Mouse (Mus musculus) urinary bladder, postnatal 4 days (tissue): ENCODE results near the gene Gpsm3.

ENCODE experiments used
- DNase-seq, 2 experiments: peaks; one replicate each; pipeline ENCODE4 v3.0.0; 2021 to 2022; ENCODE audit warnings: low spot score in 2 of 2

Gene Gpsm3

GRCm38 (mm10) chr17:34583397-34583796 lies 6.2 kb upstream of the Gpsm3 start:
- DNase-seq = peak in 1 of 2 experiments; percentile 82

- no peak for DNase-seq
Measured at GRCm38 (mm10) chr17:34583819-34584218, 5.8 kb upstream of the Gpsm3 start.

- DNase-seq = no peak
Measured at GRCm38 (mm10) chr17:34585121-34585520, 4.5 kb upstream of the Gpsm3 start.

DNA sequence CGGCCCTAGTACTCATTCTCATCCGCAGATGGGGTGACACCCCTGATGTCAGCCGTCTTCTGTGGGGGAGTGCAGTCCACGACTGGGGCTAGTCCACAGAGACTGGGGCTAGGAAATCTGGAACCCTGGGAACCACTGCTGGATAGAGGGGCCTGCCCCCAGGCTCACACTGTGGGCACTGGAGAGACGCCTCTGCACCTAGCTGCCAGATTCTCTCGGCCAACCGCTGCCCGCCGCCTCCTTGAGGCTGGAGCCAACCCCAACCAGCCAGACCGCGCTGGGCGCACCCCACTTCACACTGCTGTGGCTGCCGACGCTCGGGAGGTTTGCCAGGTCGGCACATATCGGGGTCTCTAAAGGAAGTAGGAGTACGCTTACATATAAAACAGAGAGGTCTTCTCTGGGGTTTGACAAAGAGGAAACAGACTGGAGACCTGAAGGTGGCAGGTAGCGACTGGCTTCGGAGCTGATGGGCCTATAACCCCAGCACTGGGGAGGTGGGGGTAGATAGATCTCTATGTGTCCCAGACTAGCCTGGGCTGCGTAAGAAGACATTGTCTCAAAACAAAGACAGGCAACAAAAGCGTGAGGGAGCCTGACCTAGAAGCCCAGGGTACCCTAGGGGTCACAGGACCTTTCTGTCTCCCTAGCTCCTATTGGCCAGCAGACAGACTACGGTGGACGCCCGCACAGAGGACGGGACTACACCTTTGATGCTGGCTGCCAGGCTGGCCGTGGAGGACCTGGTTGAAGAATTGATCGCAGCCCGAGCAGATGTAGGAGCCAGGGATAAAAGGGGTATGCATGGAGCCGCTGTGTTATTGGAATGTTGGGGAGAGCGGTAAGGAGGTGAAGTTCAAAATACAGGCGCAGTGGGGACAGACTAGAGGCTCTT lies 3.5 kb upstream of the Gpsm3 start:
- DNase-seq = no peak

- DNase-seq = peak; percentile 54 to 92
Measured at GRCm38 (mm10) chr17:34586796-34587422, 2.7 kb upstream of the Gpsm3 start.

DNA sequence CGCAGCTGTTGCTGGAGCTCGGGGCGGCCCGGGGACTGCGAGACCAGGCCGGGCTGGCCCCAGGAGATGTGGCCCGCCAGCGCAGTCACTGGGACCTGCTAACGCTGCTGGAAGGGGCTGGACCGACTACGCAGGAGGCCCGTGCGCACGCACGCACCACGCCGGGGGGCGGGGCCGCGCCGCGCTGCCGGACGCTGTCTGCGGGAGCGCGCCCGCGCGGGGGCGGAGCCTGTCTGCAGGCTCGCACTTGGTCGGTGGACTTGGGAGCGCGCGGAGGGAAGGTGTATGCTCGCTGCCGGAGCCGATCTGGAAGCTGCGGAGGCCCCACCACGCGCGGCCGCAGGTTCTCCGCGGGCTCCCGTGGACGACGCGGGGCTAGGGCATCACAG lies 2.2 kb upstream of the Gpsm3 start:
- peak; percentile 96 to 98 for DNase-seq

- no peak for DNase-seq
Measured at GRCm38 (mm10) chr17:34587814-34588213, 1.8 kb upstream of the Gpsm3 start.

GRCm38 (mm10) chr17:34588767-34589166 lies 839 bp upstream of the Gpsm3 start:
- no peak for DNase-seq

DNA sequence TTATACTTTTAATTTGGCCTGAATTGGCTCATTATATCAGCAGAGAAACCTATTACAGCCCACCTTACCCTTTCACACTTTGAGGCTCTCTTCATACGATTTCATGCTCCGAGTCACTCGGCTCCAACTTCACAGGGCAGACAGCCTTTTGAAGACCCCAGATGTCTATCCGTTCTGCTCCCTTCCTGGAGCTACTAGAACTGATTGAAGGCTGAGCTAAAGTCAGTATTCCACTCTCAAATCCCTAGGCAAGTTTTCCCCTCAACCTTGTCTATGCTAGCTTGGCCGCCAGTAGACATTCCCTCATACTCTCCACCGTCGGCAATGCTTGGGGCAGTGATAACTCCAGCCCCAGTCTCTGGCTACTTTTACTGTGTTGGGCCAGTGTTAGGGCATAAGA lies 400 bp upstream of the Gpsm3 start:
- DNase-seq = no peak

DNA sequence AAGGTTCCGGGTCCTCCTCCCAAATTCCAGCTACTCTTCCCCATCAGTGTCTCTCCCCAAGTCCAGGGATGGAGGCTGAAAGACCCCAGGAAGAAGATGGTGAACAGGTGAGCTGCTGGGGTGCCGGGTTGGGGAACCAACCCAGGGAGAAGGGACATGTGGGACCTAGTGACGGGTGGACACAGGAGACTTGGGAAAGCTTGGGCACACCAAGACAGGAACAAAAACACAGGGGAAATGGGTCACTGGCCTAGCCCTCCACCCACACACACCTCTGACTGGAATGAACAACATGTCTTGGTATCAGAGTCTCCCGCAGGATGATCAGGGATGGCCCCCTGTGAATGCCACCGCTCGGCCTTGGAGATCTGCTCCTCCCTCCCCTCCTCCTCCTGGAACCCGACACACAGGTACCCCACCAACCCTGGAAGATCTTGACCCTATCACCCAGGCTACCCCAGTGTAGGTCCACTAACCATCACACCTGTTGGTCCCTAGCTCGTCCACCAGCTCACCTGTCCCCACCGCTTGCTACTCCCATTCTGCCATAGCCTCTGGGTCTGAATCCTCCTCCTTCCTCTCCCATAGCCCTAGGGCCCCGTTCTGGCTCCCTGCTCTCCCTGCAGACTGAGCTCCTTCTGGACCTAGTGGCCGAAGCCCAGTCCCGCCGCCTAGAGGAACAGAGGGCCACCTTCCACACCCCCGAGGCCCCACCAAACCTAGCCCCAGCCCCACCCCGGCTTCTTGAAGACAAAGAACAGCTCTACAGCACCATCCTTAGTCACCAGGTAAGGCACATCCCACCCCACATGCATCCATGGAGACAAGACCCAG lies 765 bp downstream of the Gpsm3 start:
- DNase-seq = no peak

DNA sequence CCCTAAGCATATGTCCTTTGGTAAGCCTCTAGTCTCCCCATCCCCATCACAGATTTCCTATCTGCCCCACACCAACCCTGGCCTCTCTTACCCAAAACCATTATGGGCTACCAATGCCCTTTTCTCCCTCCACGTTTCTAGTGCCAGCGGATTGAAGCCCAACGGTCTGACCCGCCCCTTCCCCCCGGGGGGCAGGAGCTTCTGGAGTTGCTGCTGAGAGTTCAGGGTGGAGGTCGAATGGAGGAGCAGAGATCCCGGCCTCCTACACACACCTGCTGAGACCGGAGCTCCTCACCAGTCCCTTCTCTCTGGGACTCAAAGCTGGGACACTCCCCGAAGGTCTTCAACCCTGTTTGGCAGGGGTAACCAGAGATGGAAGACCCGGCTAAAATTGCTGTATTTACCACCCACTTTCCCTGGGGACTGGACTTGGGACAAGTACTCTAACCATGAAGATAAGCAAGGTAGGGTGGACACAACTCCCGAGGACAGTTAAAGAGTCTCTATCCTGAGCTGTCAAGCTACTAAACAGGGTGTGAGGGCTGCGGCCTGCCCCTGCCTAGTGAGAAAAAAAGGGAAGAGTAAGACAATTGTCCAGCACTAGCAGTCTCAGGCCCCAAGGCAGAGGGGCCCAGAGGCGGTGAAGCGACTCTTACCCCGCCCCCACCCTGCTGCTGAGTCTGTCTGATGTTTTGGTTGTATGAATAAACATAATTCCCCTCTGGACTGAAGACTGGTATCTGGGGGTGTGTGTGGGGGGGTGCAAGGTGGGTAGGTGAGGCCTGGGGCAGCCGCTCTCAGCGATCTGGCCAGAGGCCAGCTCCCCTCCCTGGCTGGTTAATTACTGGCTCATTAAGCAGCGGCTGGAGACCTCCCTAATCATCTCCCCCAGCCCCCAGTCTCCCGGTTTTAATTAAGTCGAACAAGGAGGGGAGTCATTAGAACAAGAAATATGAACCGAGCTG lies 1.7 kb downstream of the Gpsm3 start, which contains the start of gene Pbx2:
Pbx2 (plus strand) TSS at position 238 of the 965 bp plus-strand sequence.
- DNase-seq = no peak

- DNase-seq = peak; percentile 86 to 95
Measured at GRCm38 (mm10) chr17:34591994-34592375, 2.4 kb downstream of the Gpsm3 start.

GRCm38 (mm10) chr17:34592581-34593549 lies 3.3 kb downstream of the Gpsm3 start:
- no peak for DNase-seq

GRCm38 (mm10) chr17:34593752-34594525 lies 4.3 kb downstream of the Gpsm3 start:
- peak in 1 of 2 experiments; percentile 57 for DNase-seq

DNA sequence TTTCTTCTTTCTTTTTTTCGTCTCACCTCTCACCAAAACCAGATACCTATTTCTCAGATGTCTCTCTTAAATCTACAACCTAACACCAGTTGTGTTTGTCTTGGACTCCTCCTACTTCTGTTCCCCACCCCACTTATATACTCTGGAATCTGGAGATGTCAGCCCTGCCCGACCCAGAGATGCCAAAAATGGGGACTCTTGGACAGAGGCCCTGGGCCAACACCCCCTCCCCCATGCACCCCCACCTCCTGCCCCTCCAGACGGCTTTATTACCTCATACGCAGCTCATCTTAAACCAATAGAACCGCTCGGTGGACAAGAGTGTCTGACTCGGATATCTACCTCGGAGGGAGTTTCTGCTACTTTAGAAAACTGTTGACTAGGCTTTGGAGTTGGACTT lies 6.5 kb downstream of the Gpsm3 start:
- no peak for DNase-seq

- DNase-seq = no peak
Measured at GRCm38 (mm10) chr17:34597566-34598095, 8.0 kb downstream of the Gpsm3 start, which contains the start of gene Ager. Ager (plus strand) TSS chr17:34597862.

- no peak for DNase-seq
Measured at GRCm38 (mm10) chr17:34599891-34600290, 10.3 kb downstream of the Gpsm3 start.

GRCm38 (mm10) chr17:34601796-34602195 lies 12.2 kb downstream of the Gpsm3 start:
- DNase-seq = no peak
